Mouse (Mus musculus): Measurements from ENCODE around the gene Gm9857. TPM values are rescaled to one million over a fixed set of nuclear protein-coding genes. Genes with fewer than 3 reads are reported as not detected.
A peak's percentile ranks its signal among the peaks of the same experiment; 100 is the strongest.

The Gm9857 gene
- polyA plus RNA-seq, 1 experiment from 2014 or later, result not detected

GRCm38 (mm10) chr3:108939573-108939972 is 672 bp downstream of the Gm9857 start, which contains the start of gene Henmt1:
TSS of gene Henmt1 (plus strand) at chr3:108939873.
- H3K9ac ChIP-seq (ENCODE audit: low read depth, low read length), result no peak within 1 kb of the TSS
- H3K4me1 ChIP-seq (ENCODE audit: control insufficient read depth, low read depth, low read length), result no peaks in the 10 kb centered on the region
- 76% methylated on average over 5 of the region's 5 CpGs for WGBS (ENCODE audit: insufficient replicate concordance)
- H3K27me3 ChIP-seq (ENCODE audit: control insufficient read depth, insufficient read depth, low read depth, low read length), result no peaks in the 10 kb centered on the region
- H3K9me3 ChIP-seq (replicated peaks; ENCODE audit: control insufficient read depth, low read length), result no peaks in the 10 kb centered on the region
- H3K27ac ChIP-seq (ENCODE audit: low read length), result no peak within 1 kb of the TSS
- ATAC-seq (ENCODE audit: low read depth), result no peak
- peak within 1 kb of the TSS; percentile 24; the same call in 1 of the 2 replicates for H3K4me3 ChIP-seq (ENCODE audit: low read depth, low read length)
- no peaks in the 10 kb centered on the region for H3K36me3 ChIP-seq (ENCODE audit: control insufficient read depth, insufficient read depth)
- peak within 1 kb of the TSS; percentile 20; the same call in 1 of the 2 replicates for H3K4me2 ChIP-seq (ENCODE audit: low read depth, low read length)

GRCm38 (mm10) chr3:108938691-108939090 is 1.6 kb downstream of the Gm9857 start:
- Histone ChIP-seq H3K4me2 (ENCODE audit: low read depth, low read length) (no peak overlapping the region), H3K27ac (ENCODE audit: low read length) (no peak overlapping the region), H3K4me3 (ENCODE audit: low read depth, low read length) (no peak overlapping the region), H3K4me1 (ENCODE audit: control insufficient read depth, low read depth, low read length) (no peaks in the 10 kb centered on the region), H3K9me3 (replicated peaks; ENCODE audit: control insufficient read depth, low read length) (no peaks in the 10 kb centered on the region), H3K36me3 (ENCODE audit: control insufficient read depth, insufficient read depth) (no peaks in the 10 kb centered on the region), H3K9ac (ENCODE audit: low read depth, low read length) (no peak overlapping the region), H3K27me3 (ENCODE audit: control insufficient read depth, insufficient read depth, low read depth, low read length) (no peaks in the 10 kb centered on the region)
- no peak for ATAC-seq (ENCODE audit: low read depth)
- 81% methylated on average over 5 of the region's 5 CpGs for WGBS (ENCODE audit: insufficient replicate concordance)

GRCm38 (mm10) chr3:108933557-108933956 is 6.7 kb downstream of the Gm9857 start:
- Histone ChIP-seq H3K27ac (ENCODE audit: low read length) (no peak overlapping the region), H3K4me3 (ENCODE audit: low read depth, low read length) (no peak overlapping the region), H3K9ac (ENCODE audit: low read depth, low read length) (no peak overlapping the region), H3K4me2 (ENCODE audit: low read depth, low read length) (no peak overlapping the region), H3K36me3 (ENCODE audit: control insufficient read depth, insufficient read depth) (no peaks in the 10 kb centered on the region), H3K9me3 (replicated peaks; ENCODE audit: control insufficient read depth, low read length) (no peaks in the 10 kb centered on the region), H3K27me3 (ENCODE audit: control insufficient read depth, insufficient read depth, low read depth, low read length) (no peaks in the 10 kb centered on the region), H3K4me1 (ENCODE audit: control insufficient read depth, low read depth, low read length) (no peaks in the 10 kb centered on the region)
- WGBS (ENCODE audit: insufficient replicate concordance), result 77% methylated on average over 6 of the region's 6 CpGs
- no peak for ATAC-seq (ENCODE audit: low read depth)

GRCm38 (mm10) chr3:108926308-108926707 is 13.9 kb downstream of the Gm9857 start:
- Histone ChIP-seq H3K9ac (ENCODE audit: low read depth, low read length) (no peak overlapping the region), H3K9me3 (replicated peaks; ENCODE audit: control insufficient read depth, low read length) (no peaks in the 10 kb centered on the region), H3K4me2 (ENCODE audit: low read depth, low read length) (no peak overlapping the region), H3K4me3 (ENCODE audit: low read depth, low read length) (no peak overlapping the region), H3K27me3 (ENCODE audit: control insufficient read depth, insufficient read depth, low read depth, low read length) (no peaks in the 10 kb centered on the region), H3K36me3 (ENCODE audit: control insufficient read depth, insufficient read depth) (no peaks in the 10 kb centered on the region), H3K27ac (ENCODE audit: low read length) (no peak overlapping the region), H3K4me1 (ENCODE audit: control insufficient read depth, low read depth, low read length) (peaks cover 10% of the 10 kb centered on the region)
- 85% methylated on average over 1 of the region's 1 CpGs for WGBS (ENCODE audit: insufficient replicate concordance)
- no peak for ATAC-seq (ENCODE audit: low read depth)

GRCm38 (mm10) chr3:108925677-108926076 is 14.6 kb downstream of the Gm9857 start:
- Histone ChIP-seq H3K4me2 (ENCODE audit: low read depth, low read length) (no peak overlapping the region), H3K27ac (ENCODE audit: low read length) (no peak overlapping the region), H3K27me3 (ENCODE audit: control insufficient read depth, insufficient read depth, low read depth, low read length) (no peaks in the 10 kb centered on the region), H3K9ac (ENCODE audit: low read depth, low read length) (no peak overlapping the region), H3K4me1 (ENCODE audit: control insufficient read depth, low read depth, low read length) (peaks cover 10% of the 10 kb centered on the region), H3K9me3 (replicated peaks; ENCODE audit: control insufficient read depth, low read length) (no peaks in the 10 kb centered on the region), H3K4me3 (ENCODE audit: low read depth, low read length) (no peak overlapping the region), H3K36me3 (ENCODE audit: control insufficient read depth, insufficient read depth) (no peaks in the 10 kb centered on the region)
- whole genome bisulfite sequencing (ENCODE audit: insufficient replicate concordance), result 66% methylated on average over 4 of the region's 4 CpGs
- ATAC-seq (ENCODE audit: low read depth), result no peak

GRCm38 (mm10) chr3:108921822-108922221 is 18.4 kb downstream of the Gm9857 start:
- 21% methylated on average over 1 of the region's 1 CpGs for WGBS (ENCODE audit: insufficient replicate concordance)
- peak; percentile 94 for ATAC-seq (ENCODE audit: low read depth)
- Histone ChIP-seq H3K27me3 (ENCODE audit: control insufficient read depth, insufficient read depth, low read depth, low read length) (no peaks in the 10 kb centered on the region), H3K9me3 (replicated peaks; ENCODE audit: control insufficient read depth, low read length) (no peaks in the 10 kb centered on the region), H3K4me2 (ENCODE audit: low read depth, low read length) (no peak overlapping the region), H3K36me3 (ENCODE audit: control insufficient read depth, insufficient read depth) (no peaks in the 10 kb centered on the region), H3K27ac (ENCODE audit: low read length) (0 out of 2 replicates have a peak overlapping the region, but pooled peaks have one; percentile 6), H3K4me1 (ENCODE audit: control insufficient read depth, low read depth, low read length) (peaks cover 10% of the 10 kb centered on the region), H3K4me3 (ENCODE audit: low read depth, low read length) (no peak overlapping the region), H3K9ac (ENCODE audit: low read depth, low read length) (no peak overlapping the region)

- no peak overlapping the region for H3K27ac ChIP-seq (ENCODE audit: low read length)
- no peak overlapping the region for H3K9ac ChIP-seq (ENCODE audit: low read depth, low read length)
- H3K9me3 ChIP-seq (replicated peaks; ENCODE audit: control insufficient read depth, low read length), result no peaks in the 10 kb centered on the region
- H3K27me3 ChIP-seq (ENCODE audit: control insufficient read depth, insufficient read depth, low read depth, low read length), result no peaks in the 10 kb centered on the region
- H3K4me1 ChIP-seq (ENCODE audit: control insufficient read depth, low read depth, low read length), result peaks cover 10% of the 10 kb centered on the region
- 67% methylated on average over 3 of the region's 3 CpGs for WGBS (ENCODE audit: insufficient replicate concordance)
- no peak overlapping the region for H3K4me3 ChIP-seq (ENCODE audit: low read depth, low read length)
- no peaks in the 10 kb centered on the region for H3K36me3 ChIP-seq (ENCODE audit: control insufficient read depth, insufficient read depth)
- no peak for ATAC-seq (ENCODE audit: low read depth)
- H3K4me2 ChIP-seq (ENCODE audit: low read depth, low read length), result no peak overlapping the region
Measured at GRCm38 (mm10) chr3:108920442-108921070, 19.7 kb downstream of the Gm9857 start.

GRCm38 (mm10) chr3:108918852-108919251 is 21.4 kb downstream of the Gm9857 start:
- Histone ChIP-seq H3K9me3 (replicated peaks; ENCODE audit: control insufficient read depth, low read length) (no peaks in the 10 kb centered on the region), H3K4me1 (ENCODE audit: control insufficient read depth, low read depth, low read length) (peaks cover 10% of the 10 kb centered on the region), H3K4me2 (ENCODE audit: low read depth, low read length) (no peak overlapping the region), H3K4me3 (ENCODE audit: low read depth, low read length) (no peak overlapping the region), H3K27me3 (ENCODE audit: control insufficient read depth, insufficient read depth, low read depth, low read length) (no peaks in the 10 kb centered on the region), H3K27ac (ENCODE audit: low read length) (no peak overlapping the region), H3K9ac (ENCODE audit: low read depth, low read length) (no peak overlapping the region), H3K36me3 (ENCODE audit: control insufficient read depth, insufficient read depth) (no peaks in the 10 kb centered on the region)
- no peak for ATAC-seq (ENCODE audit: low read depth)
- WGBS (ENCODE audit: insufficient replicate concordance), result 86% methylated on average over 1 of the region's 1 CpGs

GRCm38 (mm10) chr3:108917986-108918385 is 22.3 kb downstream of the Gm9857 start:
- no peaks in the 10 kb centered on the region for H3K9me3 ChIP-seq (replicated peaks; ENCODE audit: control insufficient read depth, low read length)
- H3K4me3 ChIP-seq (ENCODE audit: low read depth, low read length), result no peak overlapping the region
- peaks cover 10% of the 10 kb centered on the region for H3K4me1 ChIP-seq (ENCODE audit: control insufficient read depth, low read depth, low read length)
- H3K27ac ChIP-seq (ENCODE audit: low read length), result no peak overlapping the region
- WGBS (ENCODE audit: insufficient replicate concordance), result 63% methylated on average over 3 of the region's 3 CpGs
- H3K36me3 ChIP-seq (ENCODE audit: control insufficient read depth, insufficient read depth), result no peaks in the 10 kb centered on the region
- H3K4me2 ChIP-seq (ENCODE audit: low read depth, low read length), result no peak overlapping the region
- no peak overlapping the region for H3K9ac ChIP-seq (ENCODE audit: low read depth, low read length)
- no peak for ATAC-seq (ENCODE audit: low read depth)
- no peaks in the 10 kb centered on the region for H3K27me3 ChIP-seq (ENCODE audit: control insufficient read depth, insufficient read depth, low read depth, low read length)

All from liver, embryonic 16.5 days (tissue).